Mouse (Mus musculus): ENCODE data around the gene Sertad3. TPM values are rescaled to one million over a fixed set of nuclear protein-coding genes. Genes with fewer than 3 reads are reported as not detected.

The Sertad3 gene
- total and polyA plus RNA-seq, 2 experiments = 3.5 to 6.9 TPM

- Histone ChIP-seq H3K36me3 (ENCODE audit: control insufficient read depth, insufficient read depth, low read length) (no peaks in the 10 kb centered on the region), H3K27me3 (ENCODE audit: control insufficient read depth, insufficient read depth, low read length) (no peaks in the 10 kb centered on the region), H3K9ac (ENCODE audit: low read depth, low read length) (no peak overlapping the region), H3K27ac (replicated peaks; ENCODE audit: insufficient read depth, low read depth, low read length) (no peak overlapping the region), H3K4me1 (ENCODE audit: control insufficient read depth, insufficient read depth, low read length) (0 out of 2 replicates have a peak, but pooled peaks cover 1% of the 10 kb centered on the region), H3K79me2 (ENCODE audit: control insufficient read depth, insufficient read depth, low read length) (no peaks in the 10 kb centered on the region), H3K4me3 (ENCODE audit: insufficient read depth, low read depth, low read length) (no peak overlapping the region)
- 95% methylated on average over 2 of the region's 2 CpGs for WGBS
- DNase-seq (ENCODE audit: extremely low read depth, low read depth, low spot score) = no peak
- TF ChIP-seq CTCF (IDR thresholded peaks at IDR 0.05; ENCODE audit: low read depth, low read length) = no peak
Observed at GRCm38 (mm10) chr7:27510809-27511208, 37.2 kb downstream of the Sertad3 start.

DNA sequence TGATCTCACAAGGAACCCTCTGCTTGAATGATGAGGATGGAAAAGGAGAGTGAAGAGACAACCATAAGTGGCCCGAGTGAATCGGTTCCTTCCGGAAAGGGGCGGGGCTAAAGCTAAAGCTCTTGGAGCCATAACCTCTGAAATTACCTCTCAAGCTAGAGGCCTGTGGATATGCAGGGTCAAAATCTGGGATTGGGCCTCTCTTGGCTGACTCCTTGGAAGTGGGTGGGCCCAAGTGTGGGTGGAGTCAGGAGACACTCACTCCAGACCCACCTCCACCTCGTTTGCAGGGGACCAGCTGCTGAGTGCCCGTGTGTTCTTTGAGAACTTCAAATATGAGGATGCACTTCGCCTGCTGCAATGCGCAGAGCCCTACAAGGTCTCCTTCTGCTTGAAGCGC is 41.4 kb downstream of the Sertad3 start:
- WGBS = 78% methylated on average over 9 of the region's 9 CpGs
- no peak for TF ChIP-seq POLR2A (IDR thresholded peaks at IDR 0.05; ENCODE audit: extremely low read depth, insufficient read depth, low read length)
- no peak for TF ChIP-seq CTCF (IDR thresholded peaks at IDR 0.05; ENCODE audit: low read depth, low read length)
- Histone ChIP-seq H3K27me3 (ENCODE audit: control insufficient read depth, insufficient read depth, low read length) (no peaks in the 10 kb centered on the region), H3K9ac (ENCODE audit: low read depth, low read length) (no peak overlapping the region), H3K4me1 (ENCODE audit: control insufficient read depth, insufficient read depth, low read length) (no peaks in the 10 kb centered on the region), H3K36me3 (ENCODE audit: control insufficient read depth, insufficient read depth, low read length) (no peaks in the 10 kb centered on the region), H3K4me3 (ENCODE audit: insufficient read depth, low read depth, low read length) (no peak overlapping the region), H3K79me2 (ENCODE audit: control insufficient read depth, insufficient read depth, low read length) (no peaks in the 10 kb centered on the region), H3K27ac (replicated peaks; ENCODE audit: insufficient read depth, low read depth, low read length) (no peak overlapping the region)
- no peak for DNase-seq (ENCODE audit: extremely low read depth, low read depth, low spot score)

GRCm38 (mm10) chr7:27518314-27518713 is 44.7 kb downstream of the Sertad3 start:
- H3K9ac ChIP-seq (ENCODE audit: low read depth, low read length) = no peak overlapping the region
- no peak overlapping the region for H3K4me3 ChIP-seq (ENCODE audit: insufficient read depth, low read depth, low read length)
- TF ChIP-seq CTCF (IDR thresholded peaks at IDR 0.05; ENCODE audit: low read depth, low read length) = no peak
- no peak for TF ChIP-seq POLR2A (IDR thresholded peaks at IDR 0.05; ENCODE audit: extremely low read depth, insufficient read depth, low read length)
- WGBS = 83% methylated on average over 9 of the region's 9 CpGs
- H3K27ac ChIP-seq (replicated peaks; ENCODE audit: insufficient read depth, low read depth, low read length) = no peak overlapping the region
- no peaks in the 10 kb centered on the region for H3K4me1 ChIP-seq (ENCODE audit: control insufficient read depth, insufficient read depth, low read length)
- no peak for DNase-seq (ENCODE audit: extremely low read depth, low read depth, low spot score)
- H3K36me3 ChIP-seq (ENCODE audit: control insufficient read depth, insufficient read depth, low read length) = no peaks in the 10 kb centered on the region
- H3K27me3 ChIP-seq (ENCODE audit: control insufficient read depth, insufficient read depth, low read length) = no peaks in the 10 kb centered on the region
- H3K79me2 ChIP-seq (ENCODE audit: control insufficient read depth, insufficient read depth, low read length) = no peaks in the 10 kb centered on the region

GRCm38 (mm10) chr7:27520104-27520503 is 46.5 kb downstream of the Sertad3 start:
- H3K36me3 ChIP-seq (ENCODE audit: control insufficient read depth, insufficient read depth, low read length) = no peaks in the 10 kb centered on the region
- H3K27ac ChIP-seq (replicated peaks; ENCODE audit: insufficient read depth, low read depth, low read length) = no peak overlapping the region
- H3K79me2 ChIP-seq (ENCODE audit: control insufficient read depth, insufficient read depth, low read length) = no peaks in the 10 kb centered on the region
- H3K4me1 ChIP-seq (ENCODE audit: control insufficient read depth, insufficient read depth, low read length) = no peaks in the 10 kb centered on the region
- H3K4me3 ChIP-seq (ENCODE audit: insufficient read depth, low read depth, low read length) = no peak overlapping the region
- H3K27me3 ChIP-seq (ENCODE audit: control insufficient read depth, insufficient read depth, low read length) = no peaks in the 10 kb centered on the region
- H3K9ac ChIP-seq (ENCODE audit: low read depth, low read length) = no peak overlapping the region
- no peak for DNase-seq (ENCODE audit: extremely low read depth, low read depth, low spot score)
- TF ChIP-seq POLR2A (IDR thresholded peaks at IDR 0.05; ENCODE audit: extremely low read depth, insufficient read depth, low read length) (no peak), CTCF (IDR thresholded peaks at IDR 0.05; ENCODE audit: low read depth, low read length) (no peak)

GRCm38 (mm10) chr7:27520599-27520998 is 47.0 kb downstream of the Sertad3 start:
- TF ChIP-seq CTCF (IDR thresholded peaks at IDR 0.05; ENCODE audit: low read depth, low read length) (no peak), POLR2A (IDR thresholded peaks at IDR 0.05; ENCODE audit: extremely low read depth, insufficient read depth, low read length) (no peak)
- H3K27me3 ChIP-seq (ENCODE audit: control insufficient read depth, insufficient read depth, low read length) = no peaks in the 10 kb centered on the region
- no peaks in the 10 kb centered on the region for H3K4me1 ChIP-seq (ENCODE audit: control insufficient read depth, insufficient read depth, low read length)
- no peak overlapping the region for H3K9ac ChIP-seq (ENCODE audit: low read depth, low read length)
- DNase-seq (ENCODE audit: extremely low read depth, low read depth, low spot score) = no peak
- H3K27ac ChIP-seq (replicated peaks; ENCODE audit: insufficient read depth, low read depth, low read length) = no peak overlapping the region
- H3K4me3 ChIP-seq (ENCODE audit: insufficient read depth, low read depth, low read length) = no peak overlapping the region
- WGBS = 80% methylated on average over 1 of the region's 1 CpGs
- no peaks in the 10 kb centered on the region for H3K36me3 ChIP-seq (ENCODE audit: control insufficient read depth, insufficient read depth, low read length)
- H3K79me2 ChIP-seq (ENCODE audit: control insufficient read depth, insufficient read depth, low read length) = no peaks in the 10 kb centered on the region

GRCm38 (mm10) chr7:27522967-27523366 is 49.4 kb downstream of the Sertad3 start, which contains the start of gene Hipk4:
Hipk4 (plus strand) TSS chr7:27523267.
- WGBS = 64% methylated on average over 5 of the region's 5 CpGs
- no peaks in the 10 kb centered on the region for H3K79me2 ChIP-seq (ENCODE audit: control insufficient read depth, insufficient read depth, low read length)
- H3K4me1 ChIP-seq (ENCODE audit: control insufficient read depth, insufficient read depth, low read length) = no peaks in the 10 kb centered on the region
- H3K4me3 ChIP-seq (ENCODE audit: insufficient read depth, low read depth, low read length) = no peak within 1 kb of the TSS
- H3K27me3 ChIP-seq (ENCODE audit: control insufficient read depth, insufficient read depth, low read length) = no peaks in the 10 kb centered on the region
- TF ChIP-seq CTCF (IDR thresholded peaks at IDR 0.05; ENCODE audit: low read depth, low read length) (no peak), POLR2A (IDR thresholded peaks at IDR 0.05; ENCODE audit: extremely low read depth, insufficient read depth, low read length) (no peak)
- H3K36me3 ChIP-seq (ENCODE audit: control insufficient read depth, insufficient read depth, low read length) = no peaks in the 10 kb centered on the region
- no peak within 1 kb of the TSS for H3K27ac ChIP-seq (replicated peaks; ENCODE audit: insufficient read depth, low read depth, low read length)
- DNase-seq (ENCODE audit: extremely low read depth, low read depth, low spot score) = no peak
- H3K9ac ChIP-seq (ENCODE audit: low read depth, low read length) = no peak within 1 kb of the TSS
